Mouse (Mus musculus) kidney, postnatal 25 days (tissue): Measurements from ENCODE around the gene Rdh16f1.
A peak's percentile ranks its signal among the peaks of the same experiment; 100 is the strongest.
"Not testable (repeated sequence)": the region's sequence is repeated elsewhere in the genome, so short reads cannot be mapped to it uniquely, and the experiment has no call there.

Experiments
- DNase-seq, 2 experiments: peaks; one replicate each; pipeline ENCODE4 v3.0.0; 2021; ENCODE audit warnings: mixed read lengths in 2 of 2

Rdh16f1 gene

DNA sequence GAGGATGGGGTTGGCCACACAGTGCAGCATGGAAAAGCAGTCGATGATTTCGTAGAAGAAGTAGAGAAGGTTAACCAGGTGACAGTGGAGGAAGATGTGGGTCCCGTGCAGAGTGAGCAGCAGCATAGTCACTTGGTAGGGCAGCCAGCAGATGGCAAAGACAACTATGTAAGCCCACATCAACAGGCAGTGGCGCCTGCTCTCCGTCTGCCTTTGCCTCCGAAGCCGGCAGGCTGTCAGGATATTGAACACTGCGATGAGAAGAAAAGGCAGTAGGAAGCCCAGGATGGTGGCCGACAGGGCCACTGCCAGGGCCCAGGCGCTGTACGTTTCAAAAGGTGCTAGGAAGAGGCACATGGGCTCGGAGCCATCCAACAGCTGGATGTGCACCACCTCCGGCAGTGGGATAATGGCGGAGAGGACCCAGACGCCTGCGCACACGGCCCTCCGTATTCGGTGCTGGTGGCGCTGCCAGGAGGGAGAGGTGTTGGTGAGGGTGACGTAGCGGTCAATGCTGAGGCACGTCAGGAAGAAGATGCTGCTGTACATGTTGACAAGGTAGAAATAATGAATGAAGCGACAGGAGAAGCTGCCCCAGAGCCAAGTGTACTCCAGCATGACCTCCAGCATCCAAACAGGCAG is 9.3 kb upstream of the Rdh16f1 start:
- DNase-seq = peak in 1 of 2 experiments; percentile 64

DNA sequence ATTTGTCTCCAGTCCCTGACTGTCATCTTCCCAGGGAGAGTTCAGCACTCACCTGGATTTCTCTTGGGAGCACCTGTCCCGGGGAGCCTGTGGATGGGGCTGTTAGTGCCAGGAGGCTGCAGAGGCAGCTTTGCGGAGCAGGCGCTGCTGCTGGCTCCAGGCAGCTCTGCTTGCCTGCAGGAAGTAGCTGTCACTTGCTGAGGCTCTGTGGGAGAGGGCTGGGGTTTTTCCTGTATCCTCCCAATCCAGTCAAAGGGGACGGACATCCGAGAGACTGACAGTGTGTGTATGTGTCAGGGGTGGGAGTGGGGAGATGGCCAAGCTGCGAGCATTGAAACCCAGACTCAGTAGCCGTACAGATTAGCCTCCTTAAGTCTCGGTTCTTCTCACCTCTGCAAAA is 8.0 kb upstream of the Rdh16f1 start, which contains the start of gene Gpr182:
Gene Gpr182, minus strand, starts transcription at position 185 of the 400 bp plus-strand sequence.
- peak; percentile 64 to 80 for DNase-seq

DNA sequence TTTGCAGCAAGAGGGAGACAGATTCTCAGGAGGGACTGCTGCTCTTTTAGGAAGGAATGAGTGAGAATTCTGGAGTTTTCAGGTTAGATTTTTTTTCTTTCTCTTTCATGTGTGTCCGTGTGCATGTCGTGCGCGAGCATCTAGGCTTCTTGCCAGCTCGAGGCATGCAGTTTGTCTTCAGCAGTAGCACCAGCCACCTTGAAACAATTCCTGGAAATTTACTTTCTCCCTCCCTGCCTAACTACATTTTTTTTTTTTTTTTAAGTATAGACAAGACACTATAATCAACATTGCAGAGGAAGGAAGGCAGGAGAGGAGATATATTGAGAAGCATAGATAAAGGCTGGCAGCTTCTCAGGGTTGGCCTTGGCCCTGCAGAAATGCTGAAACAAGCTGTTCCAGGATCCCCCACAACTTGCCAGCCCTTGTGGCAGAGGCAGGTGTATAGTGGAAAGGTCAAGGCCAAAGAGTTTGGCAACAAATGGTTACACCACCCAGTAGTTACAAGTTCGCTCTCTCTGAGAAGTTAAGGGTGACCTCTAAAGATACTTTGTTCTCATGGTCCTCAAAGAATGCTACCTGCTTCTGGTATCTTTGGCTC is 4.9 kb upstream of the Rdh16f1 start:
- DNase-seq = peak; percentile 74 to 79

DNA sequence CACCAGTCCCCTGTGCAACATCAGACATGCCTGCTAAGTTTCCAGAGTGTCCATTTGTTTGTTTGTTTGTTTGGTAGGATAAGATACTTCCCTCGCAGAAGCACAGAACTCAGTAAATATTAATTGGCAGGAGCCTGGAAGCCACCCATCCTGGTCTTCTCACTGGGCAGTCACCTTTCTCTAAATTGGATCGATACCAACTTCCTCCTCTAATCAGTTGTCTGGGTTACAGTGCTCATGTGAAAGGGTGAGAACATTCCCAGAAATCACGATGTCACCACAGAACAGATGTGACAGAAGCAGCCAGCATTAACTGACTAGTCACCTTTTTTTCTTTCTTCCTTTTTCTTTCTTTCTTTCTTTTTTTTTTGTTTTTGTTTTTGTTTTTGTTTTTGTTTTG is 4.3 kb upstream of the Rdh16f1 start:
- peak in 1 of 2 experiments; percentile 36 for DNase-seq

- peak; percentile 35 to 43 for DNase-seq
Observed at GRCm38 (mm10) chr10:127755770-127756468, 3.7 kb upstream of the Rdh16f1 start.

DNA sequence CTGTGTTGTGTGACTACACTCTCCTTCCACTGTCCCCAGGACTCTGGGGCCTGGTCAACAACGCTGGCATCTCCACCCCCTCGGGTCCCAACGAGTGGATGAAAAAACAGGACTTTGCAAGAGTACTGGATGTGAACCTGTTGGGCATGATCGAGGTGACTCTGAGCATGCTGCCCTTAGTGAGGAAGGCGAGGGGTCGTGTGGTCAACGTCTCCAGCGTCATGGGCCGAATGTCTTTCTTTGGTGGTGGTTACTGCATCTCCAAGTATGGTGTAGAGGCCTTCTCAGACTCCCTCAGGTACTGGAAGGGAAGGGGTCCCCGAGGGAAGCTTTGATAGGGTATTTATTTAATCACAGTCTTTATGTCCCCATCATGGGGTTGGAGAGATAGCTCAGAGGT is 3.3 kb downstream of the Rdh16f1 start:
- not testable (repeated sequence) for DNase-seq

- peak; percentile 62 to 90 for DNase-seq
Observed at GRCm38 (mm10) chr10:127763914-127764680, 4.5 kb downstream of the Rdh16f1 start.

- no peak for DNase-seq
Observed at GRCm38 (mm10) chr10:127766564-127766963, 7.0 kb downstream of the Rdh16f1 start.

DNA sequence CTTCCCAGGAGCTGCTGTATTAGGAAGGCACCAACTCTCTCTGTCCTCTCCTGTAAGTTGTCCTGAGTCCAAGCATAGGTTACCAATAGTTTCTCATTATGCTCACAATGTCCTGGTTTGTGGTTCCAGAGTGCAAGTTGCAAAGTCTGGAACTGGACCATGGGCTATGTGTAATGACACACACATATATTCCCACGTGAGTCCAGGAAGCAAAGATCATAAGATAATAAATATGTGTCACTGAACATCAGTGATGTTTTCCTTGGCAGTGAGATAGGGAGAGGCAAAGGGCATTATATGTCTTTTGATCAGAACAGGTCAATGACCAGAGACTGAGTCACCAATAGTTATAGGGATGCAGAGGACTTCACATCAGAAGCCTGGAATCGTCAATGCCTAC is 16.4 kb downstream of the Rdh16f1 start, which contains the start of gene Rdh9:
Gene Rdh9, plus strand, starts transcription at position 376 of the 400 bp plus-strand sequence.
- no peak for DNase-seq

- not testable (repeated sequence) for DNase-seq
Observed at GRCm38 (mm10) chr10:127782321-127782720, 22.7 kb downstream of the Rdh16f1 start.

- not testable (repeated sequence) for DNase-seq
Observed at GRCm38 (mm10) chr10:127785411-127785810, 25.8 kb downstream of the Rdh16f1 start.

- peak; percentile 62 to 86 for DNase-seq
Observed at GRCm38 (mm10) chr10:127799295-127799694, 39.7 kb downstream of the Rdh16f1 start.

- peak; percentile 57 to 80 for DNase-seq
Observed at GRCm38 (mm10) chr10:127800891-127801290, 41.3 kb downstream of the Rdh16f1 start, which contains the start of gene Rdh16. Gene Rdh16 (plus strand): TSS chr10:127801152.

DNA sequence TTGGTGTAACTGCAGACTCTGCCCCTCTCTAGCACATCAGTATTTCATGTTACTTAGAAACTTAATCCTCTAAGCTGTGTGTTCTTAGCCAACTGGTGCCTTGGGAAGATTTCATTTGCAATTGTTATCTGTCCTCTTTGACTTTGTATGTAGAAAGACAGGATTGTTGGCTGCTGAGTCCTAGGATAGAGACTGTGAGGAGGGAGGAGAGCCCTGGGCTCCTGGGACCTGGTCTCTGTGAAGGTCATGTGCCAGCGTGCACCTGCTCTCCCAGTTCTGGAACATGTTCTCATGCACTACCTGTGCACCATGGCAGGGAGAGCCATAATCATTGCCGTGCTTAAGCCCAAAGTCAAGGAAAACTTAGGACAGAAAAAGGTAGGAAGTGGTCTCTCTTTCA is 42.0 kb downstream of the Rdh16f1 start:
- DNase-seq = peak; percentile 28 to 66

DNA sequence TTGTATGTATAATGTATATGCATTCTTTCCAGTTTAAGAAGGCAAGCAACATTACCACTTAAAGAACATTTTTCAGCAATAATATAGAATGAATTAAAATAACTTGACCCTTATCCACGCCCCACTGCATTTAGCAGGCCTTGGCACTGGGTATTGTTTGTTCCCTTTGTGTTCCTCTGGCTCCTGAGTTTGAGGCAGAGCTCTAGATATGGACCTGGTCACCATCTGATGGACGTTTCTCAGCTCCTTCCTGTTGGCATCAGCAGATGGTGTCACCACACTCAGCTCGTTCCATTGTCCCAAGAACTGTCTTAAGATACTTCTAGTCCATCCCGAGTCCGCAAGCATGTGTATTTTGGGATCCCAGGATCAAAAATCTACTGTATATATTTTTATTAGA is 42.6 kb downstream of the Rdh16f1 start:
- DNase-seq = no peak

- peak; percentile 68 to 81 for DNase-seq
Observed at GRCm38 (mm10) chr10:127804416-127804815, 44.8 kb downstream of the Rdh16f1 start.

DNA sequence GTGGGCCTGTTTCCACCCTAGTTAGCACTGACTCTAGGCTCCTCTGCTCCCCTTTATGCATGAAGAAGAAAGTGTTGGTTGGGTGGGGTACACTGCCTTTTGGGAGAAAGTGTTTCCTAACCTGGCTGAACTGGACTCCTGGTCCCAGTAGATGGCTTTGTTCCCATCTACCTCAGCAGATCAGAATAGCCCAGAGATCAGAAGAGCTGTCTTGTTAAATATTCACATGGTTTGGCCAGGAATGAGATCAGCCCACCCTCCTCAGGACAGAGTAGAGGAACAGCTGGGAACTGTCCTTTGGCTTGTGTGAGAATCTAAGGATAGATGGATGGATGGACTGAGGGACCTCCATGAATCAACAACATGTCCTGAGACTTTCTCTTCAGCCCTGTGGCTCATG is 56.3 kb downstream of the Rdh16f1 start:
- peak; percentile 18 to 59 for DNase-seq

DNA sequence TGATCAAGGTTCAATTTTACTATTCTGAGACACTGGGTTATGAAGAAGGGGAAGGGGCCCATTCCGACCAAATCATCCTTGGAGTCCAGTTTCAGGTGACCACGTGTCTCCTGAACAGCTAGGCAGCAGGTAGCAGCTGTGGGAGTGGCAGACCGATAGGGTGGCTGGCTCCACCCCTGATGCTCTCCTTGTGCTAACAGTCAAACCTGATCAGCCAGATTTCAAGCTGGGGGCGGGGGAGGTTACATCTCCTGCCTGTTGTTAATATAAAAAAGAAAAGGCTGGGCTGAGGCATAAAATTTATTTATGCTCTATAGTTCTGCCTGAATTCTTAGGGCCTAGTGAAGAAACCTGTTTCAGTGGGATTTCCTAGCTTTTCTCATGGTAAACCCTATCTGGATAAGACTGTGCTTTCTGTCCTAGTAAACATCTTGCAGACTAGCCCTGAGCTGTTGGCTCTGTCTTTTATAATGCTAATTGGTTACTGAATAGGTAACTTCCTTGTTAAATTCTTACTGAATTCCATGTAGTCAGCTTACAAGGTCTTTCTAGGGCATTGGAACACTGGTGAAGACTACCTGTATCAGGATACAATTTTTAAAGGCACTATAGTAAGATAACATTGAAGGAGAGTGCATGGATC is 57.8 kb downstream of the Rdh16f1 start:
- DNase-seq = peak; percentile 33 to 62

DNA sequence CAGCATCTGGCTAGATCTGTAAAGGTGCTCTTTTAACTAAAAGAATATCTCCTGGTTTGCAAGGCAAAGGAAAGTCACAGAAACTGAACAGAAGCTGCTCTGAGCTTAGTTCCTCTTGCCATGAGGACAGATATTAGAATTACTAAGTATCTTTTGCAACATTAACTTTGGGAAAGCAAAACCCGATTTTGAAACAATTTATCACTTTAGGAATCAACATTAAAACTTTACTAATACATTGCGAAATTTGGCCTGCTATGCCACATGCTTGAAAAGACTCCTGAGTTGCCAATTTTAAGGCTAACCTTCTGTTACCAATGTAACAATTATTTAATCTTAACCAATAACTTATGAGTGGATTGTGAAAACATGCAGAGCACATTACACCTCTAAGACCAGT is 62.2 kb downstream of the Rdh16f1 start:
- not testable (repeated sequence) for DNase-seq

DNA sequence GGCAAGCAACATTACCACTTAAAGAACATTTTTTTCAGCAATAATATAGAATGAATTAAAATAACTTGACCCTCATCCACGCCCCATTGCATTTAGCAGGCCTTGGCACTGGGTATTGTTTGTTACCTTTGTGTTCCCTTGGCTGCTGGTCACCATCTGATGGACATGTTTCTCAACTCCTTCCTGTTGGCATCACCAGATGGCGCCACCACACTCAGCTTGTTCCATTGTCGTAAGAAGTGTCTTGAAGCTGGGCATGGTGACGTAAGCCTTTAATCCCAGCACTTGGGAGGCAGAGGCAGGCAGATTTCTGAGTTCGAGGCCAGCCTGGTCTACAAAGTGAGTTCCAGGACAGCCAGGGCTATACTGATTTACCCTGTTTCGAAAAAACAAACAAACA is 65.8 kb downstream of the Rdh16f1 start:
- peak; percentile 66 to 71 for DNase-seq

DNA sequence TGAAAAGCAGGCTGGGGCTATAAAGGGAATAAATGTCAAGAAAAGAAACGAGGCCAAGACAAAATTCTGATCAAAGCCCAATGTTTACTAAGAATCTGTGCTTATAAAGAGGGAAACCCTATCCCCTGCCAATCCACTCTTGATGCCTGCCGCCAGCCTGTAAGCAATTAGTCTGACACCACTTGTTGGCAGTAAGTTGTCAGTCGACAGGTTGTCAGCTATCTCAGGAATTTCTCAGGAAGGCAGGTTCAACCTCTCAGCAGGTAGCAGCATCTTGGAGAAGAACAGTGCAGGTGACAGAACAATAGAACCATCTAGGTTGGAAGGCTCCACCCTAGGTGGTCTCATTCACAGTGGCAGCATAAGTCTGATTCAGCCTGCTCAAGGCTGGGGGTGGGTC is 69.5 kb downstream of the Rdh16f1 start:
- DNase-seq = no peak

- not testable (repeated sequence) for DNase-seq
Observed at GRCm38 (mm10) chr10:127834186-127834585, 74.6 kb downstream of the Rdh16f1 start.
